Mouse (Mus musculus): ENCODE results near the gene Gm20388. TPM values are rescaled to one million over a fixed set of nuclear protein-coding genes. Genes with fewer than 3 reads are reported as not detected.
A peak's percentile ranks its signal among the peaks of the same experiment; 100 is the strongest.

Gene Gm20388
- polyA plus RNA-seq, 1 experiment from 2014 or later: not detected

DNA sequence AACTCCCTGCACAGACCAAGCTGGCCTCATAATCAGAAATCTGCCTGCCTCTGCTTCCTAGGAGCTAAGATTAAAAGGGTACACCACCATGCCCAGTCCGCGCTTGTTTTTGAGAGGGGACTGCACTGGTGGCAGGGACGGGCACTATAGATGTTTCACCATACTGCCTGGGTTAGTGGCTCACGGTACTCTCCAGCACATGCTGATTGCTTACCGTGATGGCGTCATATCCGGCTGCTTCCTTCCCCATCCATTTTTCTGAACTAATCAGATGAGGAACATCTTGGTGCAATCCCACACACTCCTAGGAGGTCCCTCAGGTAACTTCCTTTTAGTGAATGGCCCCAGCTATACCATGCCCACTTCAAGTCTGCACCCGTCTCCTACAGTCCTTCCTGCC lies 134.3 kb downstream of the Gm20388 start:
- WGBS: 92% methylated on average over 8 of the region's 8 CpGs
- no peak for ATAC-seq (ENCODE audit: extremely low read depth, insufficient number of reproducible peaks, low FRiP score, low TSS enrichment)

DNA sequence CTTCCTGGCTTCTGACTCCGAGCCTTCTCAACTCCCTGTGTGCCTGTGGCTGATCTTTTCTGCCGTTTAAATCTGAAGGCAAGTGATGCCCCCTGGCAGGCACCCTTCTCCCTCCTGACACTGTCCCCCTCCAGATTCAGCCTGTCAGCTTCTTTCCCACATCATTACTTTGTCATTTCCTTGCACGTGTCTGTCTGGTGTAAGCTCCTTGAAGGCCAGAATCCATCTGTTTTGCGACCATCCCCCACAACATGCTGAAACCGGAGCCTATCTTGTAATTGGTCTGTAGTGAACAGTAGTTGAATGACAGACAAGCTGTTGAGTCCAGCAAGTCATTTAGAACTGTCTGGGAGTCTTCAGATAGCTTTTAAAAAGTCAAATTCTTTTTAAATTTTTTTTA lies 134.8 kb downstream of the Gm20388 start:
- Histone ChIP-seq H3K4me1 (peaks cover 30% of the 10 kb centered on the region), H3K9me3 (no peaks in the 10 kb centered on the region), H3K4me3 (no peak overlapping the region), H3K27ac (replicated peaks) (no peak overlapping the region), H3K4me2 (no peak overlapping the region), H3K36me3 (no peaks in the 10 kb centered on the region), H3K9ac (no peak overlapping the region), H3K27me3 (replicated peaks) (peaks cover 29% of the 10 kb centered on the region)
- WGBS: 49% methylated on average over 5 of the region's 5 CpGs
- ATAC-seq (ENCODE audit: extremely low read depth, insufficient number of reproducible peaks, low FRiP score, low TSS enrichment): no peak

More for the DNA sequence above, 134.3 kb downstream of the Gm20388 start:
- Histone ChIP-seq H3K4me1 (peaks cover 33% of the 10 kb centered on the region), H3K9ac (no peak overlapping the region), H3K27ac (replicated peaks) (no peak overlapping the region), H3K36me3 (no peaks in the 10 kb centered on the region), H3K27me3 (replicated peaks) (peaks cover 29% of the 10 kb centered on the region), H3K9me3 (no peaks in the 10 kb centered on the region), H3K4me2 (no peak overlapping the region), H3K4me3 (no peak overlapping the region)

DNA sequence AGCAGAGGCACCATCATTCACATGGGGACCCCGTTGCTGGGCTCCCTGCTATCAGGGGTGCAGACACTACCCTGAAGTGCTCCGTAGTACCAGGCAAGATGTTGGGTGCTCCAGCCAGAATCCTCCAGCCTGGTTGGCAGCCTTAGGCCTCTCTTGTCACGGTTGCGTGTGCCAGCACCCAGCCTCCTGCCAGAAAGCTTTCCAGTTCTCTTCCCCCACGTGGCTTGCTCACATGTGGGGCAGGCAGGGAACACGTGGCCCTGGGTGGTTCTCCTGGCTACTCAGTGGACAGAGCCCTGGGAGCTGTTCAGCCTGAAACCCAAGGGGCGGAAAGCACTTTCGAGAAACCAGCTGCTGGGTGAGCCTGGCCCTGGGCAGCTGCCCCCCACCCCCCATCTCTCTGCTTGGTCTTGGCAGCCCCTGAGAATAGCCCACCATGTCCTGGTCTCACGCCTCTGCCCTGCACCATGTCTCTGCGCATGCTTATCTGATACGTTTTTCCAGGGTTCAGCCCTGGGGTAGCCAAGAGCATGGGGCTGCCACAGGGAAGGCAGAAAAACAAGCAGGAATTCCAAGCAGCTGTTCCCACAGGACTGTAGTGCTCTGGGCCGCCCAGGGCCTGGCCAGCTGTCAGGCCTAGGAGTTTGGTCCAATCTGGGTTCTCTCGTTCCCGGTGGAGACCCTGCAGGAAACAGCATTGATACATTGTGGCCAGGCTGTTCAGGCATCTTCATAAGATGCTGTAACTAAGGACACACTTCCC lies 135.8 kb downstream of the Gm20388 start:
- H3K4me2 ChIP-seq: no peak overlapping the region
- WGBS: 40% methylated on average over 14 of the region's 14 CpGs
- H3K9ac ChIP-seq: peak overlapping the region; percentile 40; the same call in 1 of the 2 replicates

DNA sequence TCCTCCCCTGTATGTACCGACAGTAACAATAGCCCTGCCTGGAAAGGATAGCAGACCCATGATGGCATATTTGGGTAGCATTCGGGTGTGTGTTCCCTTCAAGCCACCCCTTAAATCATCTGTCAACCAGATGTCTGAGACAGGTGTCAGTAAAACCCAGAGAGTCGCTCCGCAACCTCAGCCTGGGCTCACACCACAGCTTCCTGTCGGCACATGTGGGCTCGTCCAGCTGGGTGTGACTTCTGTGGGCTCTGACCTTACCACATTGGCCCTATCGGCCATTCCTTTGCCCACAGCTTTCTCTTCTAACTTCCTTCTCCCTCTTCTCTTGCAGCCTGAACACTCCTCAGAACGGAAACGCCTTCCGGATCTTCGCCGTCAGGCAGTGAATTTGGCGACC lies 139.3 kb downstream of the Gm20388 start:
- H3K27ac ChIP-seq (replicated peaks): no peak overlapping the region
- H3K36me3 ChIP-seq: no peaks in the 10 kb centered on the region
- H3K27me3 ChIP-seq (replicated peaks): peaks cover 6% of the 10 kb centered on the region; the same call in 1 of the 2 replicates
- H3K4me2 ChIP-seq: no peak overlapping the region
- H3K9ac ChIP-seq: no peak overlapping the region
- ATAC-seq (ENCODE audit: extremely low read depth, insufficient number of reproducible peaks, low FRiP score, low TSS enrichment): no peak
- H3K4me1 ChIP-seq: peaks cover 29% of the 10 kb centered on the region
- H3K9me3 ChIP-seq: no peaks in the 10 kb centered on the region
- H3K4me3 ChIP-seq: no peak overlapping the region
- WGBS: 80% methylated on average over 13 of the region's 13 CpGs

More for the DNA sequence above, 135.8 kb downstream of the Gm20388 start:
- peak overlapping the region; percentile 68 for H3K27ac ChIP-seq (replicated peaks)
- no peak overlapping the region for H3K4me3 ChIP-seq
- H3K9me3 ChIP-seq: no peaks in the 10 kb centered on the region
- H3K4me1 ChIP-seq: peaks cover 29% of the 10 kb centered on the region
- ATAC-seq (ENCODE audit: extremely low read depth, insufficient number of reproducible peaks, low FRiP score, low TSS enrichment): peak; percentile 47; the same call in 1 of the 2 replicates
- peaks cover 29% of the 10 kb centered on the region for H3K27me3 ChIP-seq (replicated peaks)
- H3K36me3 ChIP-seq: no peaks in the 10 kb centered on the region

DNA sequence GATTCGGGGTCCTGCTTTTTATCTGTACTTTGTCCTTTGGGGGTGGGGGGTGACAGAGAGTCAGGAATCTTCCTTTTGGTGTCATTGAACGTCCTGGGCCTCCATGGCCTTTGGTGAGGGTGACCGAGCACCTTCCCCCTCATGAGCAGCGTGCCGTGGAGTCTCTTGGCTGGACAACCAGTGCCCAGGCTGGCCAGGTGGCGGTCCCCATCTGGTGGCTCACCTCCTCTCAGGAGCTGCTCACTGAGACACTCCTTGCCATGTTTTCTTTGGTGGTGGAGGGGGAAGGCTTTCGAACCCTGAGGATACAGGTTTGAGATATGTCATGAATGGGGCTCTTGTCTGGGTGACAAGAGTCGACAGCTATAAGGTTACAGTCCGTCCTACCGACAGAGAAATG lies 139.7 kb downstream of the Gm20388 start:
- ATAC-seq (ENCODE audit: extremely low read depth, insufficient number of reproducible peaks, low FRiP score, low TSS enrichment): no peak
- no peak overlapping the region for H3K4me2 ChIP-seq
- H3K9ac ChIP-seq: no peak overlapping the region
- no peaks in the 10 kb centered on the region for H3K36me3 ChIP-seq
- H3K4me3 ChIP-seq: no peak overlapping the region
- 68% methylated on average over 10 of the region's 10 CpGs for WGBS
- H3K27me3 ChIP-seq (replicated peaks): peaks cover 3% of the 10 kb centered on the region; the same call in 1 of the 2 replicates
- peaks cover 29% of the 10 kb centered on the region for H3K4me1 ChIP-seq
- H3K9me3 ChIP-seq: no peaks in the 10 kb centered on the region
- H3K27ac ChIP-seq (replicated peaks): no peak overlapping the region

DNA sequence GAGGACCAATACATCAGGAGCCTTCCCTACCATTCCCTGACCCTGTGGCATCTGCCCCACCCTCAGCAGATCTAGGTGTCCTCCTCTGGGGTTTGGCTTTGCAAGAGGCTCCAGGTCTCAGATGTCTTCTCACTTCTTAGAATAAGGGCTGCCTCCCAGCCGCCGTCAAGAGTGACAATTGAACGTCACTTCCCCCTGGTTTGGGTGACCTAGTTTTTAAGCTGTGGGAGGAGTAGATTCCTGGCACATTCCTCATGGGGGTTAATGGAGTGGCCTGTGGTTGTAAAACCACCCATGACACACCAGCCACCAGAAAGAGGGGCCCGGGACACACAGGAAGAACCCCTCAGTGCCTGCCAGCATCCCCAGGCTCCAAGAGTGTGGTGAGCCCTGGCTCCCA lies 140.4 kb downstream of the Gm20388 start:
- H3K27ac ChIP-seq (replicated peaks): no peak overlapping the region
- H3K27me3 ChIP-seq (replicated peaks): peaks cover 3% of the 10 kb centered on the region; the same call in 1 of the 2 replicates
- no peaks in the 10 kb centered on the region for H3K36me3 ChIP-seq
- 51% methylated on average over 4 of the region's 4 CpGs for WGBS
- H3K4me3 ChIP-seq: no peak overlapping the region
- no peaks in the 10 kb centered on the region for H3K9me3 ChIP-seq
- no peak overlapping the region for H3K9ac ChIP-seq
- peaks cover 25% of the 10 kb centered on the region for H3K4me1 ChIP-seq
- ATAC-seq (ENCODE audit: extremely low read depth, insufficient number of reproducible peaks, low FRiP score, low TSS enrichment): no peak
- H3K4me2 ChIP-seq: no peak overlapping the region

DNA sequence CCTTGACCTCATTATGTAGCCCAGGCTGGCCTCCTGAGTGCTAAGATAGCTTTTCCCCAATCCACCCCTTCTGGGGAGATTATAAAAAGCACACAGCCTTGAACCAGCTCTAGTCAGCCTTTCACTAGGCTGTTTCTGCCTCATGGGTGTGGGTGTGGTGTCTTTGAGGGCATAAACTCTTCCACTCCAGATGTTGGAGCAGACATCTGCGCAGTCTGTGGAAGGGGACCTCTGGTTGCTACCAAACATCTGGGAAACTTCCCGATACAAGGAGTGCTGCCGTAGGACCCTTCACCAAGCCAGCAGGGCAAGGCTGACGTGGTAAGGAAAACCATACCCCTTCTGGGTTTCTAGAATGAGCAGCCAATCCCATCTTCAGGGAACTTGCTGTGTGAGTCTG lies 141.3 kb downstream of the Gm20388 start:
- Histone ChIP-seq H3K4me3 (no peak overlapping the region), H3K9ac (no peak overlapping the region), H3K27ac (replicated peaks) (no peak overlapping the region), H3K9me3 (peaks cover 7% of the 10 kb centered on the region; the same call in 1 of the 2 replicates), H3K4me1 (peaks cover 16% of the 10 kb centered on the region), H3K27me3 (replicated peaks) (peaks cover 3% of the 10 kb centered on the region; the same call in 1 of the 2 replicates), H3K36me3 (no peaks in the 10 kb centered on the region), H3K4me2 (no peak overlapping the region)
- no peak for ATAC-seq (ENCODE audit: extremely low read depth, insufficient number of reproducible peaks, low FRiP score, low TSS enrichment)
- WGBS: 84% methylated on average over 4 of the region's 4 CpGs

DNA sequence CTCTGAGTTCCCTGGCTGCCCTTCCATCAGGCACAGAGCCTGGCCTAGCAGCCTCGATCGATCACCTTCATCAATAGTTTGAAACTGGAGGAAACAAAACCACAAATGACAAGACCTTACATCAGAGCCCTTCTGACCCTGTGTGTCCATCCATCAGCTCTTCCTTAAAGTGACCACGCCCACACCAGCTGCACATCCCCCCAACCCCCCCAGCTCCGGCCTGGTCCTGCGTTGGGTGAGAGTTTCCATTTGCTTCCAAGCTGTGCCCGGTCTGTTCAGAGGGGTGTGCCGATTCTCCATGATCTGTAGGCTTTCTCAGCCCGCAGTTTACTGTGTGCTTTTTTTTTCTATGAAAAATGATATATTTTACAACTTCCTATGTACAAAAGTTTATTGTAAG lies 141.7 kb downstream of the Gm20388 start:
- Histone ChIP-seq H3K9me3 (peaks cover 7% of the 10 kb centered on the region; the same call in 1 of the 2 replicates), H3K4me3 (no peak overlapping the region), H3K27ac (replicated peaks) (no peak overlapping the region), H3K4me1 (peaks cover 12% of the 10 kb centered on the region), H3K4me2 (no peak overlapping the region), H3K27me3 (replicated peaks) (peaks cover 3% of the 10 kb centered on the region; the same call in 1 of the 2 replicates), H3K36me3 (no peaks in the 10 kb centered on the region), H3K9ac (no peak overlapping the region)
- ATAC-seq (ENCODE audit: extremely low read depth, insufficient number of reproducible peaks, low FRiP score, low TSS enrichment): no peak
- 74% methylated on average over 8 of the region's 8 CpGs for WGBS

DNA sequence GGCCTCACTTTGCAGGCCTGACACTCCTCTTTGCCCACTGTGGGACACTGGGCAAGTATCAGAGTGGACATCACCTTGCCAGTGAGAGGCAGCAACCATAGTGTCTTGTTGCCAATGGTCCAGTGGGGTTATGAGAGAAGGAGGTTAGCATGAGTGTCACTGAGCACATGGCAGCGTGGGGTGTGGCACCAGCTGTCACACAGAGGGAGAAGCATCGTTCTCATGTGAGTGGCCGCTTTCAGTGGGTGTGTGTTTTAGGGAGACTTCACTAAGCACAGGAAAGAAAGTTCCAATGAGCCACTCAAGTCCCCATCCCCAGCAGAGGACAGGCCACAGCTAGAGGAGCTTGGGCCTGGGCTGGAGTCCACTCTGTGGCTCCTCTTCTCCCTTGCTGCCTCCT lies 144.2 kb downstream of the Gm20388 start:
- ATAC-seq (ENCODE audit: extremely low read depth, insufficient number of reproducible peaks, low FRiP score, low TSS enrichment): no peak

DNA sequence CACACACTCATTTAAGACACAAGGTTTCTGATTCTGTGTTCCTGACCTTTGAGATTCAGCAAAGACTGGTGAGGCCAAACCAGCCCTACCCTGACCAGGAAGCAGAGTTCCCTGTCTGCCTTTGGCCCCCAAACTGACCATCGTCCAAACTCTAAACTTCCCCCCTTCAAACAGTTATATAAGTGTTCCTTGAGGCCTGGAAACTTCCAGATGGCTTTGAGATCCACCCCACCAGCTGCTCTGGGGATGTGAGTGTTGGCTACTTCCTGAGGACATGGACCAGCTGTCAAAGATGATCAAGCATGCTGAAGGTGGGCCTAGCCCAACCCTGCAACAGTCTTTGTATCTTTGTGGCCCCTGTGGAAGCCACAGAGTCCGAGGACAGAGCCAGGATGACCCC lies 146.4 kb downstream of the Gm20388 start:
- Histone ChIP-seq H3K9ac (no peak overlapping the region), H3K4me3 (no peak overlapping the region), H3K4me2 (no peak overlapping the region), H3K9me3 (peaks cover 7% of the 10 kb centered on the region; the same call in 1 of the 2 replicates), H3K27ac (replicated peaks) (no peak overlapping the region), H3K4me1 (no peaks in the 10 kb centered on the region), H3K36me3 (no peaks in the 10 kb centered on the region), H3K27me3 (replicated peaks) (peaks cover 12% of the 10 kb centered on the region; the same call in 1 of the 2 replicates)
- no peak for ATAC-seq (ENCODE audit: extremely low read depth, insufficient number of reproducible peaks, low FRiP score, low TSS enrichment)
- 67% methylated on average over 2 of the region's 2 CpGs for WGBS

More for the DNA sequence above, 144.2 kb downstream of the Gm20388 start:
- Histone ChIP-seq H3K4me2 (no peak overlapping the region), H3K4me3 (no peak overlapping the region), H3K27ac (replicated peaks) (no peak overlapping the region), H3K27me3 (replicated peaks) (peaks cover 12% of the 10 kb centered on the region), H3K9me3 (peaks cover 7% of the 10 kb centered on the region; the same call in 1 of the 2 replicates), H3K9ac (no peak overlapping the region), H3K36me3 (no peaks in the 10 kb centered on the region), H3K4me1 (peaks cover 11% of the 10 kb centered on the region)
- 80% methylated on average over 3 of the region's 3 CpGs for WGBS

DNA sequence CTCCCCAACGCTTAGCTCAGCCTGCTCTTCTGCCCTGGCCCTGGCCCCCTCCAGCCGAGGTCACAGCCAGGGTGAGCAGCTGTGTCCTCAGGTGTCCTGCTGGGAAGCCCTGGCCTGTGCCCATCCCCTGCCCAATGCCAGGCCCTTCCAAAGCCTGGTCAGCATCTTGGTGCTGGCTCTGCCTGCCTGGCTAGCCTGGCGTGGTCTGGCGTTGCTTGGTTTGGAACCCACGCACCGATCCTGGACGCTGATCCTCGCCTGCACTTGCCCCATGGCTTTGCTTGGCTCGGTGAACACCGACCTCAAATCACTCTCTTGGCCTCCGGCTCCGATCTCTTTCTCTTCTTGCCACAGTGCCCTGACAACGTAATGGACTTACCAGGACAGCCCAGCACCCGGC lies 152.1 kb downstream of the Gm20388 start:
- Histone ChIP-seq H3K27ac (replicated peaks) (no peak overlapping the region), H3K9ac (no peak overlapping the region)
- 82% methylated on average over 14 of the region's 14 CpGs for WGBS

More for the DNA sequence above, 152.1 kb downstream of the Gm20388 start:
- Histone ChIP-seq H3K36me3 (no peaks in the 10 kb centered on the region), H3K27me3 (replicated peaks) (peaks cover 37% of the 10 kb centered on the region), H3K4me2 (no peak overlapping the region), H3K9me3 (no peaks in the 10 kb centered on the region; the same call in 1 of the 2 replicates), H3K4me3 (no peak overlapping the region), H3K4me1 (no peaks in the 10 kb centered on the region)
- no peak for ATAC-seq (ENCODE audit: extremely low read depth, insufficient number of reproducible peaks, low FRiP score, low TSS enrichment)

Data from heart, embryonic 13.5 days (tissue).